ENCODE assay signal across 13 mouse cellular contexts in genomic region chr6:85621600-85621999, GRCm38 (mm10).
"Had no signal": no experiment of that assay in that cellular context is flagged by ENCODE, and none has a peak within 500 bp of the region (broad histone marks: within the 10 kb centered on the region; RNA-seq: fewer than 3 reads in every experiment).

No protein-coding gene starts in this region.

- DNase-seq: liver, embryonic 13.5 days; liver, postnatal 0 days; lung, adult 2 months; lung, postnatal 14 days; lung, postnatal 36 days; right cerebral cortex, postnatal 25 days; right cerebral cortex, postnatal 4 days; thymus, adult 2 months; thymus, postnatal 25 days; thymus, postnatal 4 days had no signal

- ATAC-seq: liver, postnatal 0 days; lung, postnatal 0 days; midbrain, embryonic 13.5 days; midbrain, embryonic 15.5 days had no signal
